In the genomic region with DNA sequence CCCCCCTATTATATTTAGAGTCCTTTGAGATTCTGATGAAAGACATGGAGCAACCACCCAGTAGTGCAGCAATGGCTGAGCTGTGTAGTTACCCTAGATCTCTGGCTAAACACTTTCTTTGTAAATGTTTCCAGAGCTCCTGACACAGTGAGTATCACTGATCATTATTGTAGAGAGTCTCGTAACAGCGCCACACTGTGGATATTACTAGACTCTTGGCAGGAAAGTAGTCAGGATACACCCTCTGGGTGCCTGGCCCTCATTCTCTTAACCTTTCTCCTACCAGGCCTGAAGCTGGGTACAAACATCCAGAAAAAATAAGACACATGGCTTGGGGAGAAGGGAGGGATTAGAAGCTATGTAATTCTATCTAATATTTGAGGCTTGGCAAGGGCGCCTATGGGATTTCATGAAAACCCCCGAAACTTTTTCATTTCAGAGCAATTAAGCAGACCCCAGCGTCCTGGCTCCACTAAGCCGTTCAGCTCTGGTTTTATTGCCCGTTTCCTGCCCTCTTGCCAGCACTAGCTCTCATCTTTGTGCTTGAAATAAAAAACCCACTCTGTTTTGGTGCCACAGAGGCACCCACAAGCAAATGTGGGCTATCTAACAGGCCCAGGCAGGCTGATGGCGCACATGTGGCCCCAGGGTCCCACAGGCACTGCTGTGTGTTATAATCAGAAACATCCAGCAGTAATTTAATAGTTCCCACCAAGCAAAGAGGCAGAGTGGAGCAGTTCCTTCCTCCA, we compare ENCODE assay signal across 10 mouse cellular contexts. TPM values are rescaled to one million over a fixed set of nuclear protein-coding genes. Genes with fewer than 3 reads are reported as not detected.
DNase-seq lines count a peak whose midpoint lies in the region; ATAC-seq and TF ChIP-seq lines count a peak whose summit lies in the region.
"Had no signal": no experiment of that assay in that cellular context is flagged by ENCODE, and none has a peak within 500 bp of the region (broad histone marks: within the 10 kb centered on the region; RNA-seq: fewer than 3 reads in every experiment).

No protein-coding gene starts in this region.

- no peaks in the 10 kb centered on the region for H3K9me3 ChIP-seq in heart, embryonic 12.5 days (replicated peaks)
- no peaks in the 10 kb centered on the region for H3K9me3 ChIP-seq in embryonic facial prominence, embryonic 14.5 days (ENCODE audit: control insufficient read depth, low read length)
- H3K9me3 ChIP-seq in neural tube, embryonic 15.5 days (replicated peaks): no peaks in the 10 kb centered on the region
- H3K9me3 ChIP-seq: neural tube, embryonic 13.5 days had no signal

- H3K9ac ChIP-seq in heart, adult 2 months (ENCODE audit: low read depth, low read length): no peak overlapping the region
- no peak overlapping the region for H3K9ac ChIP-seq in heart, embryonic 12.5 days
- no peak overlapping the region for H3K9ac ChIP-seq in embryonic facial prominence, embryonic 14.5 days (ENCODE audit: low read depth, low read length)
- no peak overlapping the region for H3K9ac ChIP-seq in neural tube, embryonic 15.5 days (replicated peaks)
- H3K9ac ChIP-seq: neural tube, embryonic 13.5 days had no signal

- H3K4me1 ChIP-seq in heart, adult 2 months (ENCODE audit: control insufficient read depth, insufficient read depth, low read length): no peaks in the 10 kb centered on the region
- no peaks in the 10 kb centered on the region for H3K4me1 ChIP-seq in heart, embryonic 12.5 days (replicated peaks)
- peaks cover 17% of the 10 kb centered on the region for H3K4me1 ChIP-seq in embryonic facial prominence, embryonic 14.5 days (ENCODE audit: control insufficient read depth, insufficient read depth, low read length)
- no peaks in the 10 kb centered on the region for H3K4me1 ChIP-seq in neural tube, embryonic 15.5 days
- H3K4me1 ChIP-seq: neural tube, embryonic 13.5 days had no signal

- H3K4me3 ChIP-seq in heart, adult 2 months: no peak overlapping the region
- H3K4me3 ChIP-seq in heart, embryonic 12.5 days: no peak overlapping the region
- H3K4me3 ChIP-seq in embryonic facial prominence, embryonic 14.5 days (ENCODE audit: low read depth, low read length): no peak overlapping the region
- H3K4me3 ChIP-seq in neural tube, embryonic 15.5 days (replicated peaks): no peak overlapping the region
- H3K4me3 ChIP-seq: neural tube, embryonic 13.5 days had no signal

- no peak for TF ChIP-seq POLR2A in heart, adult 2 months (IDR thresholded peaks at IDR 0.05; ENCODE audit: insufficient read depth, low read depth, low read length)

- no peaks in the 10 kb centered on the region for H3K79me2 ChIP-seq in heart, adult 2 months (replicated peaks; ENCODE audit: control insufficient read depth, insufficient read depth, low read length)

- no peak for ATAC-seq in heart, embryonic 12.5 days (ENCODE audit: insufficient number of reproducible peaks, low FRiP score)
- ATAC-seq in embryonic facial prominence, embryonic 14.5 days (ENCODE audit: low read depth): peak; percentile 90
- ATAC-seq in neural tube, embryonic 15.5 days (ENCODE audit: low FRiP score): peak; percentile 66; the same call in 1 of the 2 replicates

- no peak overlapping the region for H3K27ac ChIP-seq in heart, adult 2 months
- H3K27ac ChIP-seq in heart, embryonic 12.5 days (ENCODE audit: poor library complexity, severe bottlenecking): no peak overlapping the region
- H3K27ac ChIP-seq in embryonic facial prominence, embryonic 14.5 days (replicated peaks; ENCODE audit: low read depth, low read length): peak overlapping the region; percentile 72
- no peak overlapping the region for H3K27ac ChIP-seq in neural tube, embryonic 15.5 days (replicated peaks)
- H3K27ac ChIP-seq: neural tube, embryonic 13.5 days had no signal

- peak; percentile 61 for TF ChIP-seq CTCF in heart, adult 2 months (IDR thresholded peaks at IDR 0.05)

- 71% methylated on average over 8 of the region's 8 CpGs for WGBS in heart, adult 2 months
- 65% methylated on average over 8 of the region's 8 CpGs for WGBS in heart, embryonic 12.5 days
- WGBS in embryonic facial prominence, embryonic 14.5 days: 18% methylated on average over 8 of the region's 8 CpGs
- WGBS in neural tube, embryonic 15.5 days: 45% methylated on average over 8 of the region's 8 CpGs

- intact Hi-C loops in heart, adult 2 months (cut with DNase I): loop anchor here (1.0 kb wide), 1 partner anchor 594 kb away; no protein-coding TSS in a partner anchor

- no peak for TF ChIP-seq EP300 in heart, adult 2 months (IDR thresholded peaks at IDR 0.05; ENCODE audit: insufficient read depth, low read depth, low read length)

- no peaks in the 10 kb centered on the region for H3K36me3 ChIP-seq in heart, adult 2 months (ENCODE audit: control insufficient read depth, insufficient read depth, low read length)
- H3K36me3 ChIP-seq in heart, embryonic 12.5 days: no peaks in the 10 kb centered on the region
- no peaks in the 10 kb centered on the region for H3K36me3 ChIP-seq in embryonic facial prominence, embryonic 14.5 days (ENCODE audit: control insufficient read depth, insufficient read depth, low read length)
- no peaks in the 10 kb centered on the region for H3K36me3 ChIP-seq in neural tube, embryonic 15.5 days
- H3K36me3 ChIP-seq: neural tube, embryonic 13.5 days had no signal

- DNase-seq in heart, adult 2 months: no peak
- peak; percentile 55 for DNase-seq in MN1 (ENCODE audit: low spot score)
- peak; percentile 92 for DNase-seq in embryonic facial prominence, embryonic 14.5 days (ENCODE audit: low spot score)
- DNase-seq in kidney, postnatal 10 days: peak; percentile 56
- no peak for DNase-seq in B cell, adult 2 months
- DNase-seq in frontal cortex, postnatal 36 days (ENCODE audit: low spot score in 2 of 2): no peak

- no peak overlapping the region for H3K4me2 ChIP-seq in heart, embryonic 12.5 days
- H3K4me2 ChIP-seq in embryonic facial prominence, embryonic 14.5 days (ENCODE audit: low read depth, low read length): no peak overlapping the region
- no peak overlapping the region for H3K4me2 ChIP-seq in neural tube, embryonic 15.5 days
- H3K4me2 ChIP-seq: neural tube, embryonic 13.5 days had no signal

- no peaks in the 10 kb centered on the region for H3K27me3 ChIP-seq in heart, adult 2 months (ENCODE audit: control insufficient read depth, insufficient read depth, low read length)
- no peaks in the 10 kb centered on the region for H3K27me3 ChIP-seq in heart, embryonic 12.5 days (replicated peaks)
- no peaks in the 10 kb centered on the region for H3K27me3 ChIP-seq in embryonic facial prominence, embryonic 14.5 days (replicated peaks; ENCODE audit: control insufficient read depth, insufficient read depth, low read length)
- H3K27me3 ChIP-seq in neural tube, embryonic 15.5 days (replicated peaks): no peaks in the 10 kb centered on the region
- H3K27me3 ChIP-seq: neural tube, embryonic 13.5 days had no signal

RNA-seq across cellular contexts. Expression of gene Gm21897, which starts 22.2 kb away (rescaled TPM):
- total RNA-seq in heart, adult 2 months (2021): not detected
- not detected in 2 replicates for polyA plus RNA-seq in heart, adult 2 months (2012; rRNA removed)
- polyA plus RNA-seq in heart, embryonic 12.5 days (2016; fragmentation: Nextera tagmentation; extraction: Ambion mirVana): not detected in 2 replicates
- not detected in 2 replicates for polyA plus RNA-seq in embryonic facial prominence, embryonic 14.5 days (2014; fragmentation: Nextera tagmentation; extraction: Ambion mirVana)
- not detected in 2 replicates for polyA plus RNA-seq in neural tube, embryonic 15.5 days (2015; fragmentation: Nextera tagmentation; extraction: Ambion mirVana)
- polyA plus RNA-seq: heart, embryonic 14.5 days; neural tube, embryonic 13.5 days had no signal

Comparison
In these comparisons a context has a peak if more than half of its experiments do, and no peak if none do; other contexts are left out.
1. DNase-seq: peak in MN1 (single experiment), embryonic facial prominence, embryonic 14.5 days (single experiment) and kidney, postnatal 10 days (single experiment); none in heart, adult 2 months (0 of 2), B cell, adult 2 months (0 of 2) and frontal cortex, postnatal 36 days (0 of 2).